Mouse (Mus musculus) gastrocnemius, postnatal 14 days (tissue): Measurements from ENCODE around the gene Ing1. TPM values are rescaled to one million over a fixed set of nuclear protein-coding genes. Genes with fewer than 3 reads are reported as not detected.

Source experiments
- DNase-seq: peaks from one replicate; pipeline ENCODE4 v3.0.0; 2021; ENCODE audit warnings: mixed read lengths
- intact Hi-C: fragments of 180-260 bp; cut with DNase I; formaldehyde crosslinking; loops from one replicate; pipeline ENCODE4 v1.15.1; 2025; ENCODE audit warnings: low total_unique reads
- total RNA-seq, 2 experiments: library from RNA; stranded (reverse); gene quantifications; 2 replicates each; pipeline ENCODE4 v1.2.3; 2021

Gene Ing1
- total RNA-seq, 2 experiments from 2014 or later: 21.0 to 21.2 TPM

GRCm38 (mm10) chr8:11574911-11575603, 19.7 kb downstream of the Ing1 start:
- no peak for DNase-seq
- intact Hi-C loops: no loop called here

GRCm38 (mm10) chr8:11575604-11576384, 20.4 kb downstream of the Ing1 start:
- intact Hi-C loops: no loop called here
- peak; percentile 42 for DNase-seq

- intact Hi-C loops: no loop called here
- no peak for DNase-seq
These were observed 30.4 kb downstream of the Ing1 start for GRCm38 (mm10) chr8:11585513-11586373.

GRCm38 (mm10) chr8:11586374-11586745, 31.0 kb downstream of the Ing1 start:
- intact Hi-C loops: no loop called here
- DNase-seq: no peak

GRCm38 (mm10) chr8:11591837-11592236, 36.5 kb downstream of the Ing1 start:
- DNase-seq: no peak
- intact Hi-C loops: no loop called here

- intact Hi-C loops: no loop called here
- no peak for DNase-seq
These were observed 36.9 kb downstream of the Ing1 start for GRCm38 (mm10) chr8:11592296-11592695.

- intact Hi-C loops: no loop called here
- DNase-seq: no peak
These were observed 38.0 kb downstream of the Ing1 start for GRCm38 (mm10) chr8:11593222-11593884.

- DNase-seq: no peak
- intact Hi-C loops: no loop called here
These were observed 45.1 kb downstream of the Ing1 start for GRCm38 (mm10) chr8:11600301-11600951.

GRCm38 (mm10) chr8:11602006-11602680, 46.8 kb downstream of the Ing1 start:
- peak; percentile 55 for DNase-seq
- intact Hi-C loops: no loop called here

GRCm38 (mm10) chr8:11608848-11609247, 53.5 kb downstream of the Ing1 start:
- no peak for DNase-seq

More at GRCm38 (mm10) chr8:11608848-11609247, 53.5 kb downstream of the Ing1 start:
- intact Hi-C loops: no loop called here

Other genes starting within 250 kb of the Ing1 start
- gene Col4a2, start 242.8 kb upstream of the Ing1 start, total RNA-seq: 100 to 1,000 TPM; 297 to 319 TPM
- 100 to 1,000 TPM; 636 to 736 TPM for gene Col4a1, start 242.7 kb upstream of the Ing1 start, total RNA-seq
- under 1 TPM; 0.53 to 0.69 TPM for gene Rab20, start 76.9 kb upstream of the Ing1 start, total RNA-seq
- 10 to 100 TPM; 23.4 to 27.3 TPM for gene Naxd, start 58.1 kb upstream of the Ing1 start, total RNA-seq
- gene Cars2, start 4.8 kb upstream of the Ing1 start, total RNA-seq: 10 to 100 TPM; 12.8 to 13.8 TPM
- gene Ankrd10, start 80.2 kb downstream of the Ing1 start, total RNA-seq: 10 to 100 TPM; 24.4 to 25.2 TPM
- gene 1700016D06Rik, start 145.5 kb downstream of the Ing1 start, total RNA-seq: not detected
- 10 to 100 TPM; 54.5 to 64.7 TPM for gene Arhgef7, start 172.2 kb downstream of the Ing1 start, total RNA-seq